Mouse (Mus musculus) thymus, adult 2 months (tissue): ENCODE data around the gene Fam189b.

Experiments used
- CTCF ChIP-seq: fragments of 200-500 bp; IDR thresholded peaks from 2 replicates; pipeline ENCODE4 v1.5.1; 2012; ENCODE audit warnings: mild to moderate bottlenecking, control low read depth, low read length, moderate library complexity, borderline replicate concordance; ENCODE audit not compliant: control insufficient read depth, poor library complexity, insufficient read depth; ENCODE audit errors: extremely low read depth
- POLR2A ChIP-seq: fragments of 200-500 bp; IDR thresholded peaks from 2 replicates; pipeline ENCODE4 v1.6.1; 2012; ENCODE audit warnings: mild to moderate bottlenecking, low read length, control low read depth, moderate library complexity; ENCODE audit not compliant: control insufficient read depth, poor library complexity, insufficient read depth; ENCODE audit errors: extremely low read depth

- no peak for TF ChIP-seq POLR2A
- TF ChIP-seq CTCF = no peak
Observed at GRCm38 (mm10) chr3:89145566-89145965, 37.4 kb upstream of the Fam189b start.
